Comparison of ENCODE assay signal across 19 mouse cellular contexts in genomic region chr1:59511566-59512270, GRCm38 (mm10). TPM values are rescaled to one million over a fixed set of nuclear protein-coding genes. Genes with fewer than 3 reads are reported as not detected.
A peak's percentile ranks its signal among the peaks of the same experiment; 100 is the strongest.
DNase-seq lines count a peak whose midpoint lies in the region; ATAC-seq lines count a peak whose summit lies in the region.
"Had no signal": no experiment of that assay in that cellular context is flagged by ENCODE, and none has a peak within 500 bp of the region (broad histone marks: within the 10 kb centered on the region; RNA-seq: fewer than 3 reads in every experiment).

No protein-coding gene starts in this region.

- ATAC-seq in cerebellum, adult (ENCODE audit: insufficient number of reproducible peaks, low FRiP score, low TSS enrichment) = no peak
- ATAC-seq: forebrain, embryonic 13.5 days; intestine, postnatal 0 days had no signal

- intact Hi-C loops in gastrocnemius, postnatal 36 days (cut with DNase I) = no loop called here

- DNase-seq in cerebellum, adult 11 months = peak; percentile 13
- peak; percentile 87 for DNase-seq in gastrocnemius, adult 18-20 months (ENCODE audit: low spot score)
- DNase-seq in gastrocnemius, postnatal 4 days (ENCODE audit: low spot score in 2 of 2) = no peak
- peak; percentile 84 for DNase-seq in fat pad, adult 2 months (ENCODE audit: extremely low read depth, low read depth, low spot score)
- peak; percentile 29 to 48 for DNase-seq in gastrocnemius, postnatal 36 days
- no peak for DNase-seq in thymus, postnatal 4 days
- no peak for DNase-seq in thymus, adult 18-20 months
- DNase-seq: adrenal gland, postnatal 10 days; embryo, embryonic 11 days; heart, adult 11 months; heart, postnatal 10 days; kidney, postnatal 4 days; layer of hippocampus, adult 9-11 months; lung, postnatal 36 days; midbrain, embryonic 14.5 days; thymus, adult 2 months had no signal

RNA-seq across cellular contexts. Expression of gene Gm973, which starts 4.3 kb away (rescaled TPM):
- 1 to 10 TPM in 1 of 2 experiments, under 1 TPM in 1; 0.87 to 1.4 TPM for total RNA-seq in gastrocnemius, adult 18-20 months (2021)
- total RNA-seq in gastrocnemius, postnatal 4 days (2021) = 1 to 10 TPM; 1.9 to 2.2 TPM
- under 1 TPM in 1 of 2 experiments, not detected in 1; 0.25 TPM for total RNA-seq in gastrocnemius, postnatal 36 days (2021)

RNA-seq across cellular contexts. Expression of gene Fzd7, which starts 29.5 kb away (rescaled TPM):
- 10 to 100 TPM; 25.9 to 52.4 TPM for total RNA-seq in gastrocnemius, adult 18-20 months (2021)
- 10 to 100 TPM; 37.2 to 38.3 TPM for total RNA-seq in gastrocnemius, postnatal 4 days (2021)
- total RNA-seq in gastrocnemius, postnatal 36 days (2021) = 10 to 100 TPM; 27.9 to 41.0 TPM

Comparison
In these comparisons a context has a peak if more than half of its experiments do, and no peak if none do; other contexts are left out.
1. DNase-seq: peak in cerebellum, adult 11 months (single experiment), gastrocnemius, adult 18-20 months (single experiment), fat pad, adult 2 months (single experiment) and gastrocnemius, postnatal 36 days (2 of 2); none in gastrocnemius, postnatal 4 days (0 of 2), thymus, postnatal 4 days (single experiment) and thymus, adult 18-20 months (0 of 2).